Mouse (Mus musculus): ENCODE results near the gene Faf1.

DNA sequence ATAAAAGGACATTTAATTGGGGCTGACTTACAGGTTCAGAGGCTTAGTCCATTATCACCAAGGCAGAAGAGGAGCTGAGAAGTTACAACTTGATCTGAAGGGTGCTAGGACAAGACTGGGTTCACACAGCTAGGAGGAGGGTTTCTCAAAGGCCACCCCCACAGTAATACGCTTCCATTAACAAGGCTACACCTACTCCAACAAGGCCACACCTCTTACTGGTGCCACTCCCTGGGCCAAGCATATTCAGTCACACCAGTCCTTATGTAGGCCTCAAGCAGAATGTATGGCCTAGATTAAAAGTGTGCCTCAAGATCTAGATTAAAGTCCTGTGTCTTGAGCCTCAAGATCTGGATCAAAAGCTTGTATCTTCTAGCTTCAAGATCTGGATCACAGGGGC lies 4.4 kb upstream of the Faf1 start:
- TF ChIP-seq CTCF (conservative IDR thresholded peaks at IDR 0.05 in 1 of 2, IDR thresholded peaks at IDR 0.05 in 1 of 2; ENCODE audit: low read depth in 2 of 2, low read length in 2 of 2) = no peak
- TF ChIP-seq CHD1 (IDR thresholded peaks at IDR 0.05; ENCODE audit: low read depth, low read length) = no peak
- no peak for TF ChIP-seq MEF2A (IDR thresholded peaks at IDR 0.05; ENCODE audit: borderline replicate concordance, low read depth, low read length)
- TF ChIP-seq POLR2A (IDR thresholded peaks at IDR 0.05; ENCODE audit: low read depth, low read length) = no peak
- no peak for TF ChIP-seq POLR2AphosphoS2 (IDR thresholded peaks at IDR 0.05; ENCODE audit: low read depth, low read length)
- TF ChIP-seq BHLHE40 (IDR thresholded peaks at IDR 0.05; ENCODE audit: low read depth, low read length) = no peak
- no peak for TF ChIP-seq EP300 (IDR thresholded peaks at IDR 0.05; ENCODE audit: low read length)
- no peak for TF ChIP-seq MXI1 (IDR thresholded peaks at IDR 0.05; ENCODE audit: low read depth, low read length)
- no peak for TF ChIP-seq MAFK (IDR thresholded peaks at IDR 0.05; ENCODE audit: insufficient replicate concordance, low read length)
- TF ChIP-seq ZMIZ1 (IDR thresholded peaks at IDR 0.05; ENCODE audit: low read depth, low read length) = no peak
- no peak for TF ChIP-seq SMC3 (IDR thresholded peaks at IDR 0.05; ENCODE audit: low read depth, low read length)
